Mouse (Mus musculus) mouse embryonic stem cell (cell line): ENCODE data around the gene Cfap126.
"Not testable (repeated sequence)": the region's sequence is repeated elsewhere in the genome, so short reads cannot be mapped to it uniquely, and the experiment has no call there.

ENCODE experiments used
- in situ Hi-C, 2 experiments: fragments of 300-500 bp; cut with MboI; formaldehyde crosslinking; loops; 1 replicate in 1 of 2; 3 replicates in 1 of 2; pipeline ENCODE4 v1.14.3; 2019 to 2020; ENCODE audit warnings: low sequenced_read_pairs in 2 of 2, low pct_unique_long_range_greater_than_20kb in 1 of 2, mixed read lengths in 1 of 2; ENCODE audit not compliant: unreplicated experiment in 1 of 2

The Cfap126 gene

DNA sequence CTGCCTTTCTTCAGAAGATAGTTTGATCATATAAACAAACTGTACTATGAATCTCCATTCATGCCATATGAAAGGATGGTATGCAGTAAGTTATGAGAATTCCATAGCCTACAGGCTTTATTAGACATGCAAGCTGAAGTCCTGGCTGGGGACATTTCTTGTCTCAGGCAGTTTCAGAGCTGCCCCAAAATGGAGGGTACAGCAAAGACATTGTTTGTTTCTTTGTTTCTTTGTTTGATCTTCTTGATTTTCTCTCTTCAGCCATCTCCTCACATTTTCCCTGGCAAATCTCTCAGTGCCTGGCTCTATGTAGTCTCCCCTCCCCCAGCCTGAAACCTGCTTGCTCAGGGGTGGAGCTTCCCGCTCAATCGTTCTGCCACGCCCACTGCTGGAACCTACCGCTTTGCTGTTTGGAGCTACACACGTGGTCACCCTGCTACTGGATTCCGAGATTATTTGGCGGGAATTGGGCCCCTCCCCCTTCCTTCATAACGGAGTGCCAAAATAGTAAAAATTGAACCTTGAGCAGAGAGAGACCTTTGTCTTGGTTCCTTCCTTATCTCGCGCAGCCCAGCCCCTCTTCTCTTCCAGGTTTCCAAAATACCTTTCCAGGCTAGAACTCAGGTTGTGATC is 25.4 kb upstream of the Cfap126 start:
- in situ Hi-C loops = not testable (repeated sequence)

DNA sequence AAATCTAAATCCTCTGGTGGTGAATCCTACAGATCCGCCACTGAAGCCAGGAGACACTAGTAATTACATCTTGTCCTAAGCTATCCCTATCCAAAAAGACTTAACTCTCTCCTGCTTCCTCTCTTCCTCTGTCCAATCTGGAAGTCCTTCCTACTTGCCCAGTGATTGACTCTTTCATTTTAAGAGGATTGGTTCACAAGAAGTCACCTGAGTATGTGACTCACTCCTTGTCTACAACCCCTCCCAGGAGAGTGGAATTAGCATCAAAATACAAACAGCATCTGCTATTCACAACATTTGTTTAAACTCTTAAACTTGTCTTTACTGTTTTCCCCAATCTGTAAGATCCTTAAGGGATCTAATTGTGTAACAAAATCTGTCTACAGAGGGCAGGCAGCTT is 23.8 kb upstream of the Cfap126 start:
- in situ Hi-C loops = no loop called here

DNA sequence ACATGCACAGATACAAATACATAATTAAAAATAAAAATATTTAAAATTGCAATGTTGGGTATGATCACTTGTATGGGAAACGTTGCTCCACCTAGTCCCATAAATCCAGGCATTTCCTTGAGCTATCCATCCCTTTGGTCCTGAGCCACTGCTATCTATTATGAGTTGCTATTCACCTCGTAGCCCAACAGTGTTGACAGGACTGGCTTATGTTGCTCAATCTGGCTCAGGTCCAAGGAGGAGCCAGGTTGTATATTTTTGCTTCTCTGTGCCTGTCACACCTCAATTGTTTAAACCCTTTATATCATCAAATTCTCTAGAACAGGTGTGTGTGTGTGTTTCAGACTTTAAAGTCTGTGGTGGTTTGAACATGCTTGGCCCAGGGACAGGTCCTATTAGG is 23.0 kb upstream of the Cfap126 start:
- in situ Hi-C loops = no loop called here

DNA sequence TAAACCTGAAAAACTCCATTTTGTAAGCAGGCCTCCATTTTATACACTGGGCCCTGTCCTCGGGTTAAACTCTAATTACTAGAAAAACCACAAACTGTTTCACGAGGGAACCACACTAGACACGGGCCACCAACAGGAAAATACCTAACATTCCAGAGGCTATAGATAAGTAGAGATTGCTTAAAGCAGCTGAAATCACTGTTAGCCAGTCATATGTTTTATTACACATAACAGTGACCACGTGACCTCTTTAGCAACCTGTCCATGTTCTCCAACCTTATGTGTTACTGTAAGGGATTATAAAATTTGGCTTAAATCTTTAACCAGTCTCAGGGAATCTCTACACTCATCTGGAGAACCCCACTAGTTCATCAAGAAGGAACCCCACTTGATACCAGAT is 19.3 kb upstream of the Cfap126 start:
- in situ Hi-C loops = no loop called here

DNA sequence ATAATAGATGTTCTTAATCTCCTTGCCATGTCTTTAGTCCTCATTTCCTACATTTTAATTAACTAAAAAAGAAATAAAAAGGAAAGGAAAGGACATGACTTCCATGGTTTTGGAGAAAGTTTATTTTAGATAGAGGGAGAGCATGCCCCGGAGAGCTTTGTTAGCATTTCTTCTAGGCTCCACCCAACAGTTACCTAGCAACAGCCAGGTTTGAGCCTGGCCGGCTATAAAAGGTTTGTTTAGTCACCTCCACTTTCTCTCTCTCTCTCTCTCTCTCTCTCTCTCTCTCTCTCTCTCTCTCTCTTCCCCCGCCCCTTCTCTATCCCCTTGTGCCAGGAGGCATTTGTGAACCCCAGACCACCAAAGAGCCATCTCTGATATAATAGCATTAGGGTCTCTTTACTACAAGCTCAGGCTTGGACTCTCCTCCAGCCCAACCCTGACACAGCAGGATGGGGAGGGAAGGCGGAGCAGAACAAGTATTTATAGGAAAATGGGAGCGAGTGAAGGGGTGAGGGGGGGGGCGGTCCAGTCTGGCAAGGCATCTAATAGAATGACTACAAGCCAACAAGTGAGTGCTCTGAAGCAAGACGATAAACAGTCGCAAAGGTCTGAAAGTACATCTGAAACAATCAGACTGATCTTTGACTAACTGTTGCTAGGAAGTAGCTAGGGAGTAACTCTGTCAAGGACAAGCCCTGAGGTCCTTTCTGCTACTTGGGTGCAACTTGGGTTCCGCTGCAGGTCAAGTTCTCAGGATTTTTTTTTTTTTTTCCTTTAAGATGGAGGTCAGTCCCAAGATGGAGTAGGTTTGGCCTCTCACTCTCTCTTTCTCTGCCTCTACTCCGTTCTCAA is 17.4 kb upstream of the Cfap126 start:
- in situ Hi-C loops = no loop called here

DNA sequence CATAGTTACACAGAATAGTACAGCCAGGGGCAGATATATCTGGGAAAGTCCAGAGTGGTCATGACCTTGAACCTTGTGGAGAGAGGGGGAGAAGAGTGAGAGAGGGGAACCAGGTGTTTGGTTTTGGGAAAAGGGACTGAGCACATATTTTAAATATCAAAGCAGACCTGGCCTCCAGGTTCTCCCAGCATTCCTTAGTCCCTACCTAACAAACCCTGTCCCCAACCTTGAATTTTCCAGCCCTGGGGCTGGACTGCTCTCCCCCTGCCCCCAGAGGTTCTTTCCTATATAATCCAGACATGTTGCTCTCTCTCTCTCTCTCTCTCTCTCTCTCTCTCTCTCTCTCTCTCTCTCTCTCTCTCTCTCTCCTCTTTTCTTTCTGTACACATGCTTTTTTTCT is 16.6 kb upstream of the Cfap126 start:
- in situ Hi-C loops = no loop called here

DNA sequence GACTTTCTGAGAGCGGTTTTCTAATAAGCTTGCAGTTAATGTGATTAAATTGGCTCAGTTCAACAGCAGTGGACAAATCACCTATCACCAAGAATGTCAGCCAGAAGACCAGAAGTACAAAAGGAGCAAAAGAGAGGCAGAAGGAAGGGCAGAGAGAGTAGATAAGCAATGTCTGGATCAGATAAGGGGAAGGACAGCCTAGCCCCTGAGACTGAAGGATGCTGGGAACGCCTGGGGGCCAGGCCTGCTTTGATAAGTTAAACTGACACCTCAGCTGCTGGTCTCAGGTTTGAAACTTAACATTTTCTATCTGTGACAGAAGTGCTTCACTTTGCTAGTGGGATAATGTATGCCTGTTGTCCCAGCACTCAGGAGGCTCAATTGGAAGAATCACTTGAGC is 16.1 kb upstream of the Cfap126 start:
- in situ Hi-C loops = no loop called here

DNA sequence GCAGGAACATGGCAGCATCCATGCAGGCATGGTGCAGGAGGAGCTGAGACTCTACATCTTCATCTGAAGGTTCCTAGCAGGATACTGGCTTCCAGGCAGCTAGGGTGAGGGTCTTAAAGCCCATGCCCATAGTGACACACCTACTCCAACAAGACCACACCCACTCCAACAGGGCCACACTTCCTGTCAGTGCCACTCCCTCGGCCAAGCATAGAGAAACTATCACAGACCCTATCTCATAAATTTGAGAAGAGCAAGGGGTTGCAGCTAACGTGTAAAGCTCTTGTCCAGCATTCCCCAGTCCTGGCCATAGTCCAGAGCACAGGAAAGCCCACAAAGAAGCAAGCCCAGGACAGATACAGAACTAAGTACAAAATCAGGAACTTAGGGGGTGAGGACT is 12.7 kb upstream of the Cfap126 start:
- in situ Hi-C loops = loop anchor here (5.0 to 10.0 kb wide), 2 partner anchors 49 to 56 kb away; no protein-coding TSS in a partner anchor

DNA sequence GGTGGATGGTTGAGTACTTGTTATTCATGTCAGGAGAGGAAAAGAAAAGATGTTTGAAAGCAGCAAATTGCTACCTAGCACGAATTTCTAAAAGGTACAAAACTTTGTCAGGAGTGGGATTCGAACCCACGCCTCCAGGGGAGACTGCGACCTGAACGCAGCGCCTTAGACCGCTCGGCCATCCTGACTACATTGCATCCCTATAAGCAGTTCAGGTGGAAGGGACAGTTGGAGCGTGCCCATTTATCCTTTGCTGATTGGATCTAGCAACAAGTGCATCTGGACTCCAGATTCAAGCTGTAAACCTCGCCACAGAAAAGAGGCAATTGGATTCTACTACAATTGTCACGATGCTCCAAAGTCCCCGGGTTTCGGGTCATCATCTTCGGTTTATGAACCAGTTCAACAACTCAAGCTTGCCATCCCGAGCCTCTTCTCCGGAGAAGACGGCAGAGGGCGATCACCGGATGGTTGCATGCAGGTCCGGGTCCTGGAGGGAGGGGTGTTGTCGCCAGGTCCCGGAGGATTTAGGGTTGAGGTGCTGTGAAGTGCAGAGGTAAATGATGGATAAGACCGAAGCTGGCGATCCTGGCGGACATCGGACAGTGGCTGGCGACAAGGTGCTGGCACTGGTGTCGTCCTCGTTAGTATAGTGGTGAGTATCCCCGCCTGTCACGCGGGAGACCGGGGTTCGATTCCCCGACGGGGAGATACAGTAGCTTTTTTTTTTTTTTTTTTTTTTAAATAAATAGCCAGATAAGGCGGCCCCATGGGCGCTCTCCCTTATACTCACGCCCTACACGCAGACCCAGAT is 11.8 kb upstream of the Cfap126 start:
- in situ Hi-C loops = loop anchor here (5.0 to 10.0 kb wide), 2 partner anchors 50 to 57 kb away; no protein-coding TSS in a partner anchor

DNA sequence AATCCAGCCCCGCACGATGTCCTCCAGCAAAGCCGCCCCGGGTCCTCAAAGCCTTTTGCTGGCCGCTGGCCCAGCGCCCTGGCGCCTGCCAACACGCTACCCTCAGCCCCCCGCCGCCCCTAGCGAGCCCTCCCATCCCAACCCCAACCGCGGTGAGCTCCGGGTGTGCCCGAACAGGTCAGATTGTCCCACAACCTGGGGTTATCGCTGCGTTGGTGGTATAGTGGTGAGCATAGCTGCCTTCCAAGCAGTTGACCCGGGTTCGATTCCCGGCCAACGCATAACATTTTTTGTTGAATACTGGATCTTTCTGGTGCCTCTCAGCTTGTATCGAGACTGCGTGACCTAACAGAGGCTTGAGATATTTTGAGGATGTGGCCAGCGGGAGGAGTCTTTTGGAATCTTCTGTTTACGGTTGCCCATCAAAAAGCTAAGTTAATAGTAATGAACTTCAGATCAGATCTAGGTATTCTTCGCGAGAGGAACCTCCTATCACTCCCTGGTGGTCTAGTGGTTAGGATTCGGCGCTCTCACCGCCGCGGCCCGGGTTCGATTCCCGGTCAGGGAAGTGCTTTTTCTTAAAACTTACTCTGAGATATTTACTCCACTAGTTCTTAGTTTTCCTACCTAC is 11.1 kb upstream of the Cfap126 start:
- in situ Hi-C loops = loop anchor here (5.0 to 10.0 kb wide), 2 partner anchors 50 to 58 kb away; no protein-coding TSS in a partner anchor

DNA sequence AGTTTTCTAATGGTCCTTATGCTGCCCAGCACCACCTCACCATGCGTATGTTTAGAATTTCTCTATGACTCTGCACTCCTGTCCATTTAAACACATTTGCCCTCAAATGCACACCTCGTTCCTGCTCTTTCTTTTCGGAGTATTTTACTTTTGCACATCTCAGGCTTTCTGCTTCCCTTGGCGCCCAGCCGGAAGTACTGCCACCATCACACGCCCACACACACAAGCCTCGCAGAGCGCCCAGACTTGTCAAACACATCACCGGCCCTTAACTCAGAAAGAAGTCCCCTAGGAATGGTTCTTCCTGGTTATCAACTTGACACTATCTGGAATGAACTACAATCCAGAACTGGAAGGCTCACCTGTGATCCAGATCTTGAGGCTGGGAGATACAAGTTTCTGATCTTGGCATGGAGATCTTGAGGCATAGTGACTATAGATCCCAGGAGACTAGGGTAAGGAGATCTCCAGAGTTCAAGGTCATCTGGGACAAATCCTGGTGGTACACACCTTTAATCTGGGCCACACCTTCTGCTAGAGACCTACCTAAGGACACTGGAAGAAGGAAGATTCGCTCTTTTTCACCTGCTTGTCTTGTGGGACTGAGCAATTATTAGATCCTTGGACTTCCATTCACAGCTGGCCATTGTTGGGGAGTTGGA is 10.4 kb upstream of the Cfap126 start:
- in situ Hi-C loops = loop anchor here (5.0 to 10.0 kb wide), 2 partner anchors 51 to 59 kb away; no protein-coding TSS in a partner anchor

DNA sequence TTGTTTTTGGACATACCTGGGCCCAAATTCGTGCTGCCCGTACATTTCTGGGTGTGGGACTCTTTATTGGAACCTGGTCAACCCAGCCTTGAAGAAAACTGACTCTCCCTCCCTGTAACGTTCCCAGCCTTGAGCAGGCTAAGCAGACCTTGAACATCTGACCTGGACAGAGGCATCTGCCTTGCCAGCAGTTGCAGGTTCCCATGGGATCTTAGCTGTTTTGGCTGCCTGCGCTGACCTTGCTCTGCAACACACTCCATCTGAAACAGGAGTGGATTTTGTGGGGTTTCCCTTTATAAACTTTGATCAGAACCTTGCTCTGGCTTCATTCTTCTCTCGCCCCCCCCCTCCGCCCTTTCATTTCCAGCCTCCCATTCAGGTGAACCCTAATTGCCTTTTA is 8.5 kb upstream of the Cfap126 start:
- in situ Hi-C loops = loop anchor here in 1 of 2 experiments (10.0 kb wide), 1 partner anchor 60 kb away; no protein-coding TSS in a partner anchor

DNA sequence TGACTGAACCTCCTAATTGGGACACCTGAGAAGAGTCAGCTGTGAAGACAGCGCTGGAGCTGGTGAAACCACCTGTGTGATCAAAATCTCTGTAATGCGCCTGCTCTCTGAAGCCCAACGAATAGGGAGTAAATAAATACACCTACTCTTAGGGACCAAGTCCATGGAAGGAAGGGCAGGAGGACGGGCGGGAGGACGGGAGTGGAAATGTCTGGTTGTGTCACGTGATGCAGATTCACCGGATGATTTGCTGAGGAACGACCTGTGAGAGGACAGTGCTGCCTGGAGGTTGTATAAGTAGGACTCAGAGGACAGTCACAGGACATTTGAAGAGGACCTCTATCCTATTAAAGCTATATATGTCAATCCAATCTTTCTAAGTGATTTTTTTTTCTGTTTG is 4.1 kb upstream of the Cfap126 start:
- in situ Hi-C loops = loop anchor here (5.0 to 10.0 kb wide), 2 partner anchors 65 to 113 kb away; partner anchors contain the start of gene Tomm40l (in 1 of the 2)

DNA sequence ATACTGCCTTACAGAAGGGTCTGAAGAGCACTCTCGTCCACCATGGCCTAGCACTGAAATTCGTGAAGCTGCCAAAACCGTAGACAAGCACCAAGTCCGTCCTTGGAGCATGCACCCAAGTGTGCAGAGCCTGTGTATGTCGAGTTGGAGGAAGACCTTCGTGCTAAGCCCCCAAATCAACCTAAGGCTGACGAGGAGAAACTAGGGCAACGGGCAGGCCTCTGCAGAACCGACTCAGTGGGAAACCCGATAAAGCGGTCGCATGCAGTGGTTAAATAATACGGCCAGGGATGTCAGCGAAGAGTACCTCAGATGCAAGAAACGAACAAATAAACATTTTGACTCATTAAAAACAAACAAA is 3.1 kb upstream of the Cfap126 start:
- in situ Hi-C loops = loop anchor here in 1 of 2 experiments (5.0 kb wide), 1 partner anchor 112 kb away; the partner anchor contains the start of gene Tomm40l

DNA sequence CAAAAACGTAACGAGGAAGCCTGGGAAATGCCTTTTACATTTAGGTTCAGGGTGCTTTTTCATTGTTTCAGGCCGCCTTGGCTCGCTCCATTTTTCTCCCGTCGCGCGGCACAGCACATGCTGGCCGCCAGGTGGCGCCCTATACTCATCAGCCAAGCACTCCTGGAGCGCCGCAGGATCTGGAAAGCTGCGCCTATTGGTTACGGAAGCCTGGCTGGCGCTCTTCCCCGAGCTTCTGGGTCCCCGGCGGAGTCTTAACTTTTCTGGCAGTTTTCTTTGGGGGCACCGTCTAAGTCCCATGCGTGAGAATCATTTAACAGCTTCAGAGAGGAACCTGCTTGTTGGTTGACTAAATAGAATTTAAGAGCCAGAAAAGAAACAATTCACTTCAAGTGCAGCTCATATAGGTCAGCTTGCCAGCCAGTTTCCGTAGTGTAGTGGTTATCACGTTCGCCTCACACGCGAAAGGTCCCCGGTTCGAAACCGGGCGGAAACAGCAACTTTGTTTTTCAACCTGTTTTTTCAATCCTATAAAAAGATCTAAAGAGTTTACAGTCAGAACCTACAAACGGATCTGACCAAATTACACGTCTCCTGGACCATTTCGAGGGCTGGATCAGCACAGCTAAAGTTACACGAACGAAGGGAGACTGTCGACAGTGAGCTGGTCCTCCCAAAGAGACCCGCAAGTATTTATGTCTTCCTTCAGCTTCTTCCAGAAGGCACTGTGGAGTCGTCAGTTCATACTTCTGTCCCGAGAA is 2.5 kb upstream of the Cfap126 start:
- in situ Hi-C loops = loop anchor here in 1 of 2 experiments (5.0 kb wide), 1 partner anchor 111 kb away; the partner anchor contains the start of gene Tomm40l

DNA sequence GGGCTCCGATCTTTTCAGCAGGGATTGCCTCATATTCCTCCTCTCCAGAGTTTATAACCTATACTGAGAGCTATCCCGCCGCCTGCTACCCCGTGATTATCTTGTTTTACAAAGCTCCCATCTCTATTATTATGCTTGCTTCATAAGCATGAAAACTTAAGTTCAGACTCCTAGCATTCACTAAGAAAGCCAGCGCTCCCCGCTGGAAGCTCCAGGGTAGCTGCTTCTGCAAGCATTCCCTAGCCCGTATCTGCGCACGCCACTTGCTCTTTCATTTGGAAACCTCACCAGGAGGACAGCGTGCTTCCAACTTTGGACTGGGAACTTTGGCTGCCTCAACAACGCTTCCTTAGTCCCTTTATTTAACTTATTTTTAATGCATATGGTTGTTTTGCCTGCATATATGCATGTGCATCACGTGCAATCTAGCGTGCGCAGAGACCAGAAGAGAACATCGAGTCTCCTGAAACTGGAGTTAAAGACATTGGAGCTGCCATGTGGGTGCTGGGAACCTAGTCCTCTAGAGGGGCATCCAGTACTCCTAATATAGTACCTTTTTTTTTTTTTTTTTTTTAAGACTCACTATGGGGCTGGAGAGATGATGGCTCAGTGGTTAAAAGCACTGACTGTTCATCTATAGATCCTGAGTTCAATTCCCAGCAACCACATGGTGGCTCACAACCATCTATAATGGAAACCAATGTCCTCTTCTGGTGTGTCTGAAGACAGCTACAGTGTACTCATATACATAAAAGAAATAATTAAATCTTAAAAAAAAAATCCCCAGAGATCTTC is 1.7 kb upstream of the Cfap126 start:
- in situ Hi-C loops = loop anchor here in 1 of 2 experiments (5.0 kb wide), 1 partner anchor 110 kb away; the partner anchor contains the start of gene Tomm40l
